Mouse (Mus musculus): ENCODE measurements at regions not wholly inside any gene's neighbourhood (a gene's known extent, or its start where the extent isn't known, plus 50 kb on each side); places are given as distances from the start of the nearest gene placed in this dataset.
A peak's percentile ranks its signal among the peaks of the same experiment; 100 is the strongest.
"Not testable (repeated sequence)": the region's sequence is repeated elsewhere in the genome, so short reads cannot be mapped to it uniquely, and the experiment has no call there.

DNA sequence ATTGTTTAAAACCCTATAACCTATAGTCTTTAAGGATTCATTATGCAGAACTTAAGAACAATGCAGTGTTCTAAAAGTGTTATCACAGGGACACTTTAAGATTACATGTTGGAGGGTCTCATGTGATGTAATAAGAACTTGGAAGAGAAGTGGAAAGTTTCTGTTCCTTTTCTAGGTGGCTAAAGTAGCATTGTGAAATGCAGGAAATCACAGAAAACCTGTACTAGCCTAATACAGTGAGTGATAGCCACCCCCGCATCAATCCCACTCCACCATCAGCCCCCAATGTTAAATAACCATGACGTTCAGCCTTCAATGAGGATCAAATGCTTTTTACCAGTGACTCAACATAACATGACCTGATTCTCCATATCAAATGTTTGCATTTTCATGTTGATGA lies 147.4 kb upstream of the Palmd start:
- DNase-seq (ENCODE audit: low spot score) = no peak

DNA sequence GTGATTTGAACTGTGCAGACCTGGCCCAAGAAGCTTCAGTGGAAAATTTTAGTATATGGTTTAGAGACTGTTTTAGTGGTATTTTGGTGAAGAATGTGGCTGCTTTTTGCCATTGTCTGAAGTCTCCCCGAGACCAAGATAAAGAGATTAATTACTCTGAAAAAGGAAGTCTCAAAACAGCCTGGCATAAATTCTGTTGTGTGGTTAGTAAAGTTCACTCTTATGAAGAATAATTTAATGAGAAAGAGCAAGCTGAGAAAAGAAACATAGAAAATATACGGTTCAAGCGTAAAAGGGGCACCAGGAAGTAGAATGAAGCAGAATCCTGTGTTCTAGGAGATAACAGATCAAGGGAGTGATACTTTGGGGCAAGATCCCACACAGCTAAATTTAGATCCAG lies 144.0 kb upstream of the Palmd start:
- DNase-seq (ENCODE audit: low spot score) = no peak

DNA sequence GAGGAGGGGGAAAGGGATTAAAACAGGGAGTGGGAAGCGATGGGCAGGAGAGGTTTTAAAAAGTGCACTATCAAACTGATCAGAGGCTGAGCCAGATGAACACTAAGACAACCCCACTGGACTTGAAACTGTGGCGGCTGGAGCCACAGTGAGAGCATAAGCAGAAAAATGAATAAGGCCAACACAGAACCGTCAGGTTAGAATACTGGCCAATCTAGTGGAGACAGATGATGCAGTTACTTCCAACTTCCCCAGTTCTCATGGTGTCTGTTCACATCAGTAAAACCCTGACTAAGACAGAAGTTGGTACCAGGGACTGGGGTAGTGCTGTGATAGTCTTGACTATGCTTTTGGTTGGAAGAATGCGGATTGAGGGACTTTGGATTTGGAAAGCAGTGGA lies 143.5 kb upstream of the Palmd start:
- no peak for DNase-seq (ENCODE audit: low spot score)

DNA sequence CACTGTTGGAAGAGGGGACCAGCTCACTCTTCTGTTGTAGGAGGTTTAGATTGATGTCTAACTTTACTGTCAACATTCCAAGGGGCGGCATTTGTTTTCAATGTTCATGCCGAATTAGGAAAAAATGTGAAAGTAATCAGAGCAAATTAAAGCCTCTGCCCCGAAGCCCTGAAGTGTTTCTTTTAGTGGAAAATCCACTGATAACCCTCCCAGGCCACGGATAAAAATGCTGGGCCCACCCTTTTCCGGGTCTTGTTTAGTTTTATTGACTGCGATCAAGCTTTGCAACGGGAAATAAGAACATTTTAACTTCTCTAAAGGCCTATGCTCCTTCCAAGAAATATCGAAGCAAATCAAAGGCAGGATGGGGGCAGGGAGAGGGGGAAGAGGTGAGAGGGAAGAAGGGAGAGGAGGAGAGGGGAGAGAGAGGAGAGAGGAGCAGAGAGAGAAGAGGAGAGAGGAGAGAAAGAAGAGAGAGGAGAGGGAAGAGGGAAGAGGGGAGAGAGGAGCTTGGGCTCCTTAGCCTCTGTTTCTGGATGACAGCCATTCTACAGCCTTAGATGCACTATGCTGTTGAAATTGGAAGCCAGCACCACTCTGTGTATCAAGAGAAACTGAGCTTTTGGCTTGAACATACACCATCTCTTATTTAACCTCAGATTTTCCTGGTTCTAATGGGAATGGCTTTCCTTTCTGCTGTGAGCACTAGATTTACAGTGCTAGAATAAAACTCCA lies 140.3 kb upstream of the Palmd start:
- DNase-seq (ENCODE audit: low spot score) = no peak

DNA sequence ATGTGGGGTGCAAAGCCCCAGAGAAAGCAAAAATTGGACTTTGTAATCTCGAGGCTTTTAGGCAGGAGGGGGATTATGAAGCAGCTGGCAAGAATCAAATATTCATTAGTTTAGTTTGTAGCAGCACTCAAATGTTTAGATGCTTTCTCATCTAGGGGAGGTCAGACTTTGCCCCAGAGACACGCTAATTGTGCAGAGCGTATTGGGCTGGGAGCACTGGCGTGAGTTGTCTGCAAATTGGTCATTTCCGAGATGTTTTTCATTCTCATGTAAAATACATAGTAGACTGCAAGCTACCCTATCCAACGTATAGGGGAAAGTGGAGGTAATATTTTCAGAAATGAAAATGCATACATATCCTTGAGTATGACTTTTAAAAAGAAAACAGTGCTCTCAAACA lies 139.2 kb upstream of the Palmd start:
- DNase-seq (ENCODE audit: low spot score) = no peak

DNA sequence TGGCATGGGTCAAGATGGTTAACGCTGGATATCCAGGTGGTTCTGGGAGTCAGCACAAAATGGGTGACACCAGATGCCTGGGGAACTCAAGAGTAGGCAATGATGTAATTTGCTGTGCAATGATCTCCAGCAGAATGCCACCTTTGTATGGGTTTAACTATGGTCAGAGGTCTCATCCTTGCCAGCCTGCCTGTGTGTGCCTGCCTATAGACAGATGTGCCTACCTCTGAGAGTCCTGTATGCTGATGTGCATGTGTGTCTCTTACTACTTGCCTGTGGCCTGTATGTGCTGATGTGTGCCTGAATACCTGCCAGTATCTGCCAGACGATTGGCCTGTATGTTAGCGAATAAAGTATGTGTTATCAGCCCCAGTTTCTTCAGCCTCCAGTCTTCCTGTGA lies 138.6 kb upstream of the Palmd start:
- no peak for DNase-seq (ENCODE audit: low spot score)

DNA sequence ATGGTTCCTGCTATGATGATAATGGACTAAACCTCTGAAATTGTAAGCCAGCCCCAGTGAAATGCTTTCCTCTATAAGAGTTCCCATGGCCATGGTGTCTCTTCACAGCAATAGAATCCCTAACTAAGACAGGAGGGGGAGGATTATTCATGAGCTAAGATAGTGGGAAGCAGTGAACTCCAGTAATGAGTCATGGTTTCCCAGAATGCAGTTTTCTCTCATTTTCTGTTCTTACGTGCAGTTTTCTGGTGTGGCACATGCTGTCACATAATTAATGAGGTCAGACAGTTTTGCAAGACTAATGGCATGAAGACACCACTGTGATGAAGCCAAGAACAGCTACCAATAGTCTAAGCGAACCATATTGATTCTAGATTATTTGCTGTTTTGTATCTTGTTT lies 118.9 kb upstream of the Palmd start:
- no peak for DNase-seq (ENCODE audit: low spot score)

DNA sequence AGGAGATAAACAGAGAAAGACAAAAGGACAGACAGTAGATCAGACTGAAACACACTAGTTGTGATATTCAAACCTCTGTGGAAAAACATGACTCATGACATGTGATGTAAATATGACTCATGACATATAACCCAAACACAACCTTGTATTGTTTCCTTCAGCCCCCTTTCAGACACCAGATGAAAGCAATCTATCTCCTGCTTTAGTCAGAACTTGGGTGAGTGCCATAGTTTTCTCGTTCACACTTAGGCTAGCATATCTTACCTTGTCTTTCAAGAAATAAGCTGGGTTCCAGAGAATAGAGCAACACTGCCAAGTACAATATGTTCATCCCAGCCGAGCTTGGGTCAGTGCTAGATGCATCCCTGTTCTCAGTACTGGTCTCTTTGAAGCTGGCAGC lies 107.9 kb upstream of the Palmd start:
- no peak for DNase-seq (ENCODE audit: low spot score)

DNA sequence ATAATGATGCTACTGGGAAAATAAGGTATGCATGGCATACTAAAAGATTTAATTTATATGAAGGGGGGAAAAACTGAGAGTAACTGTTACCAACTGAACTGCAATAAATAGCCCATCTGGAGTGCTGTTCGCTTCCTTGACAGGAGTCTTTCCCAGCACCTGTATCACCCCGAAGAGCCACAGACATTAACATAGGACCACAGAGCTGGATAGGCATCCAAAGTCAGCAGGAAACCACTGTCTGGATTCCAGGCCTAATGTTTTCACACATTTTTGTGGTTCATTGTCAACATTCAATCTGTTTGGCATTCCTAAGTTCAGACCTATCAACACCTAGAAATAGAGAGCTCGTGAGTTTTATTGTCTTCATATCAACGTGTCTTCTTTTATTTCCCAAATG lies 104.6 kb upstream of the Palmd start:
- DNase-seq (ENCODE audit: low spot score) = no peak

DNA sequence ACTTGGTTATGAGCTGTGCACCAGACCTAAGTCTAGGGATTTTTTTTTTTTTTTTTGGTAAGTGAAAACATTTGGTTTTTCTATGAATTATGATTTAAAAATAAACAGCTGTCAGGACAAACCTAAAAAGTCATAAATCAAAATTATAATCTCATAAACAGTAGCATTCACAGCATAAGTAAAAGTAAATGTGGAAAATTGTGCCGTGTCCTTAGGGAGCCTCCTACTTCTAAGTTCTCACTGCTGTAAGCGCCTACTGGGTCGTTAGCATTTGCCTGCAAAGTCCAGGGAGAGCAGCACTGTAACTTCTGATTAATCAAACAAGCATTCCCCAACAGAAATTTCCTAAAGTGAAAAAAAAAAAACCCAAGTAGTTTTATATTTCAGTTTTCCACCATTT lies 104.2 kb upstream of the Palmd start:
- DNase-seq (ENCODE audit: low spot score) = no peak

DNA sequence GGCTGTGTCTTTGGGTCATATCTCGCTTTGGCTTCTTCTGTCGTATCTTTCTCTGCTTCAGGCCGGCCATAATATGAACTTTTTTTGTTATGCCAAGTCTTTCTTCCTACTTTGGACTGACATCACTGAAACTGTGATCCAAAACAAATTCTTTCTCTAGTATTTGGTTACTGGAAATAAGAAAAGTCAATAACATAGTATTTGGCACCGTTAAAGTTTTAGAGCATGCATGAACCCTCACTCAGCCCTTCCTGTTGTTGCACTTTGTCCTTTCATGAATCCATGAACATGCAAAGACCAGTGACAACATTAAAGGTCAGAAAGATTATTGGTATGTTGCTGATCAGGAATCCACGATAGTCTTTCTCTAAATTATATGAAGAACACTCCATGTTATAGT lies 103.1 kb upstream of the Palmd start:
- no peak for DNase-seq (ENCODE audit: low spot score)

DNA sequence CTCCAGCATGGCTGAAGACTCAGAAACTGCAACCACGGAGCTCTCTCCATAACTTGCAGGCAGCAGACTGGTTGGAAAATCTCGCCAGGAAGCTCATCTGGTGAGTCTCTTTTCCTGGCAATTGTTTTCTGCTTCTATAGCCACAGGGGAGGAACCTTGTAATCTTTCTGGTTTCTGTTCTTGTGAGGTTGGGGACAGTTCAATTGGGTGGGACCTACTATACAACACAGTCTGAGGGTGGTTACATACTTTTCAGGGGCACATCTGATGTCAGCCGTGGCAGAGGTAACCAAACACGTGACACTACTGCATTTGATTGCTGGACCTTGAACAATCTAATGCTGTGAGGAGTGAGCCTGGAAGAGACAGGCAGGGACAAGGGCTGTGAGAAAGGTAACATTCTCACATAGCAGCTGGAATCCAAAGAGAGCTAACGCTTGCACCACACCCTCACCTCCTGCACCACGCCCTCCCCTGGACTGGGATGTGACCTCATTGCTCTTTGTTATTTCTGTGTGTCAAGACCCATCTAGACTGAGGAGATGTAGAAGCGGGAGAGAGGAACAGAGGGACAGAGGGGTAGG lies 98.8 kb upstream of the Palmd start:
- no peak for DNase-seq (ENCODE audit: low spot score)

DNA sequence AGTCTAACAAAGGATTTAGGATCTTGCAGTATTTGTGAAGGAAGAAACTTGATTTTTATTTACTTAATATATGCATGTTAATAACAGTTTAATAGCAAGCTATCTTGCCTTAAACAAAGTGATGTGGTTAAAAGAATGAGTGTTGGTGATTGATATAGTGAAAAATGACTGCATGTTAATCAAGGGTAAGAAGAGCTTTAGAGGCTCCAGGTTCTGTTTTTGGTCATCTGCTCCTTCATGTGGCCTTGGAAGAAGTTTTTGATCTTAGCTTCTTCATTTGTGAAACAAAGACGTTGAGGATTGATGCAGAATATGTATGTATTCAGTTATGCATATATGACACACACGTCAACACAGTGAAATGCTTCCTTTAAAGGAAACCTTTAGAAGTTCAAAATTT lies 97.1 kb upstream of the Palmd start:
- no peak for DNase-seq (ENCODE audit: low spot score)

DNA sequence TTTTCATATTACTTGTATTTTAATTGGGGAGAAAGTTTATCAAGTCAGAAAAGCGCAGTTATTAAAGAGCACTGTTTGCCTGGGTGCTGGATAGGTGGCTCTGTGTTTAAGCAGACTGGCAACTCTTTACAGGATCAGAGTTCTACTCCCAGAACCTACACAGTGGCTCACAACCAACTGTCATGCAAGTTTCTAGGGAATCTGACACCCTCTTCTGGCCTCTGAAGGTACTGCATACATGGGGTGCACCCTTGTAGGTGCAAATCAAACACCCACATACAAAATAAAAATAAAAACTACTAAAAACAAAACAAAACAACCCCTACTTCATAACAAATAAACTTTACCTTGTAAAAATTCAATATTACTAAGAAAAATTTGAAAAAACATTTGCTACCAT lies 93.0 kb upstream of the Palmd start:
- DNase-seq (ENCODE audit: low spot score) = peak; percentile 14

DNA sequence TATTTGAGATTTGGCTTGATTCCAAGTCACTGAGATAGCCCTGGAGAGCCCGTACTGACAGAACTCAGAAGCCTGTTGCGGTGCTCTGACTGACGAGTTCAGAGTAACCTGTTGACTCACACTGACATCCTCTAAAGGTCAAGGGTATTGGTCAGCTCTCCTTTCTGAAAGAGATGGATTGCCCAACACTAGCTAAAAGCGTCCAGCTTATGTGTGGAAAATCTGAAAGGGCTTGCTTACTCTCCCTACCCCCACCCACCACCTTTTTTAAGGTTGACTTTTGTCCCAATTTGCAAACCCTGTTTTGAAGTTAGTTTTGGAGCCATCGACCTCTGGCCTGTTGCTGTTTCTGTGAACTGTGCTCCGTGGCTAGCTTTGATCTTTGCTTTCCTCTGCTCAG lies 92.4 kb upstream of the Palmd start:
- DNase-seq (ENCODE audit: low spot score) = no peak

DNA sequence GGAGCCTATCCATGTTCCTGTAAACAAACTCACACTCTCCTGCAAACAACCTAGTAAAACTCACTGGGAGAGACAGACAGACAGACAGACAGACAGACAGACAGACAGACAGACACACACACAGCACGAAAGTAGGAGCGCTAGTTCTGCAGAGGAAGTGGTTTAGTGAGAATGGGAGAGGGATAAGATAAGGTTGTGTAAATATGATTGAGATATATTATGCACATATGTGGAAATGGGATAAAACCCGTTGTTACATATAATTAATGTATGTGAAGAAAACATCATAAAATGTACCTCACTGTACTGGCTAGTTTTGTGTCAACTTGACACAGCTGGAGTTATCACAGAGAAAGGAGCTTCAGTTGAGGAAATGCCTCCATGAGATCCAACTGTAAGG lies 85.9 kb upstream of the Palmd start:
- DNase-seq (ENCODE audit: low spot score) = not testable (repeated sequence)

DNA sequence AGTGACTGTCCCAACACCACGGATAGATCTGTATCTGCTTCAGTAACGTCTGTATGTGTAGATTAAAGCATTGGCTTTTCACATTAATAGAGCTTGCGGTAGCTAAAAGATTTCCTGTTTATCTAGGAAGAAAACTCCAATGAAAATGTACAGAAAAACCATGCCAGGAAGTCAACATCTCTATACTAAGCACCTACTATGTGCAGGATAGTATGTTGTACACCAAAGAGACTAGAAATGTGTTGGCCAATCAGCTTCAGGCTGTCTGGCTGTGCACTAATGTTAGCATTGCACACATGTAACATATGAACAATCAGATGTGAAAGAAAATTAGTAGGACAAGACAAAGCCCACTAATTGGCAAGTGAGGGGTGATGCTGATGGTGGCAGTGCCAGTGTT lies 82.6 kb upstream of the Palmd start:
- no peak for DNase-seq (ENCODE audit: low spot score)

DNA sequence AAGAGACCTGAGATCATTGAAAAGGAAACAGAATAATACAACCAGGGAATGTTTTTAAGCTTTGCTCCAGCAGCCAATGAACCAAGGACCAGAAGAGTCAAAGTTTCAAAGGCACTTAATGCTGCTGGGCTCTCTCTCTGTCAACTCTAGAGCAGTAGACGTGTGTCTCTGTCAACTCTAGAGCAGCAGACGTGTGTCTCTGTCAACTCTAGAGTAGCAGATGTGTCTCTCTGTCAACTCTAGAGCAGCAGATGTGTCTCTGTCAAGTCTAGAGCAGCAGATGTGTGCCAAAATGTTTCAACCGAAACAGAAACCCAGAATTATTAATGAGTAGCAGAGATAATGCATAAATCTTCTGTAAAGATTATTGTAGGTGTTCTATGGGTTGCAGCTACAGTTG lies 82.1 kb upstream of the Palmd start:
- DNase-seq (ENCODE audit: low spot score) = no peak

DNA sequence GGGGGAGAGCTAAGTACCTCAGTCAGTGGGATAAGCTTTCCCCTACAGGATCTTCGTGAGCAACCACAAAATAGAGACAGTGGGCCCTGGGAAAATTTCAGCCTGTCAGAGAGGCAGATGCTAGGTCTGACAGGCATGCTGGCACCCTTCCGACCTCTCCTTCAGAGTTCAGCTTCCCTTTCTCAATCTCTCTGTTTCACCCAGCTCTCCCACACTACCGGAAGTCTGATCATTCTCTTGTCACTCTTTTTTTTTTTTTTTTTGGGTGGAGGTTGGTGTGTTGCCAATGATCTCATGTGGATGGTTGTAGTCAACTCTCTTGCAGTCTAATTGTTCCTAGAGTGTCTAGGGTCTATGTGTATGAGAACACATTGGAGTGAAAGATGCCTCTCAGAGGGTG lies 80.6 kb upstream of the Palmd start:
- DNase-seq (ENCODE audit: low spot score) = no peak

DNA sequence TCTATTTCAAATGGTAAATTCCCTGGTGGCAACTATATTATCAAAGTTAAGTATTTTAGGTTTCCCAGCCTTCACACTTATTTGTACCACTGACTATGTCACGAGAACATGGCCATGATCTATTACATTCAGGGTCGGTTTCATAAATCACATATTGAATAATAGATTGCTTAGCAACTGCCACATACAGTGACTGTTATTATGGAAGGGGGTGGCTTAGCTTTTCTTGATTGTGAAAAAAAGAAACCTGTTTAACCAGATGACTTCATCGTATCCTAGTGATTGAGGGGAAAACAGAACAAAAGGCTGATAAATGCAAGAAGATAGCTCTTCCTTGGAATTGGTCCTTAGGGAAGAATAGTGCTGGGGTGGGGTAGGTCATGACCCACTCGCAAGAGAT lies 76.0 kb upstream of the Palmd start:
- DNase-seq (ENCODE audit: low spot score) = no peak

DNA sequence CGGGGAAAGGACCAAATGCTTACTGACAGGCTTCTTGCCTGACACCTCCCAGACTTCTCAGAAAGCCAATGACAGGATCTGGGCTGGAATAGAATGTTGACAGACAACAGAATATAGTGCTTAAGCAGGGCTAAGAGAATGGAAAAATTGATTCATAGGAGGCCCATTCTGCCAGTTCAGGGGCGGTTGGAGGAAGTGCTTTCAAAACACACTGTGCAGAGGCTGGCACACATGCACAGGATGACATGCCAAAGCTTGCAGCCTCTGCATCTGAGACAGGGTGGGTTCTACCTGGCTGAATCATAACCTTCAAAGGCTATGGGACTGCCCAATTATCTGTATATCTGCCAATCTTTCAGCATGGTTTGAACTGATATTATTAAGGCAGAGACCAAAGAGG lies 75.5 kb upstream of the Palmd start:
- no peak for DNase-seq (ENCODE audit: low spot score)

DNA sequence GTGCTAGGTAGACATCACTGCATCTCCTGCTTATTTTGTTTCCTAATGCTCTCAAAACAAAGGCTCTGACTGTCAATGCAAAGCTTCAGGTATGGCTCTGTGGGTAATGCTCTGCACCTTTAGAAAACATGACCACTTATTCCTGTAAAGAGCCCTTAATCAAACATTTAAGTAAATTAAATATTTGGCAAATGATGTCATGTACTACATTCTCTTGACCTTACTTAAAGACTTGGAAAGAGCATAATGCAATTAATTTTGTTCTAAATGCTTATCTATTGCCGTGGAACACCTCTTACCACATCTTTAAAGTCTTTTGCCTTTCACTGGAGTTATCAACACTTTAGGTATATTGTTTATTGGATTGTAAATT lies 70.1 kb upstream of the Palmd start:
- no peak for DNase-seq (ENCODE audit: low spot score)

DNA sequence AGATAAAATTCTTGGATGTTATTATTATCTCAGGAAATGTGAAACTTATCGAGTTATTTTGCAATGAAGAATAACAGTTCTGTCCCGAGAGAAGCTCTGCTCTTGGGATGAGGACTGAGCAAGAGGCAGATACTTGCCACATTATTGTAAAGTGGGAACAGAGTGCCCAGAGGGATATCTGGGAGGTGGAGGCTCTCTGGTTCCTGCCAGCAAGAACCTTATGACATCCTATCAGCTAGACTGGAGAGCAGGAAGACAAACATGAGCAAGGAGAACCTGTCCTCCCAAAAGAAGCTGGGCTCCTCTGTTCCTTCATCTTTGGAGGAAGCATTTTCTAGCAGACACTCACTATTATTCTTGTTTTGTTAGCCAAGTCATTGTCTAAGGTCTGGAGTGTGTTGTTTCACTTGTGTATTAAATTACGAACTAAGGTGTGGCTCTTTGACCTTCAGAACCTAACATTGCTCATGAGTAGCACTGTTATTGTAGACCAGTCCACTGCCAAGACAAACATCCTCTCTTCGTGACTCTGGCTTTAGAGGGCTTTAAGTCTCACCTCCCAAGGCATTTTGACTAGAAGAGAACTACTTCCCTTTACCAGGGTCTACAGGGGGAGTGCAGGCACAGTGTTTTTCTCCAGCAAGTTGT lies 69.6 kb upstream of the Palmd start:
- no peak for DNase-seq (ENCODE audit: low spot score)
